Mouse (Mus musculus): ENCODE measurements around the gene Foxj1.

DNA sequence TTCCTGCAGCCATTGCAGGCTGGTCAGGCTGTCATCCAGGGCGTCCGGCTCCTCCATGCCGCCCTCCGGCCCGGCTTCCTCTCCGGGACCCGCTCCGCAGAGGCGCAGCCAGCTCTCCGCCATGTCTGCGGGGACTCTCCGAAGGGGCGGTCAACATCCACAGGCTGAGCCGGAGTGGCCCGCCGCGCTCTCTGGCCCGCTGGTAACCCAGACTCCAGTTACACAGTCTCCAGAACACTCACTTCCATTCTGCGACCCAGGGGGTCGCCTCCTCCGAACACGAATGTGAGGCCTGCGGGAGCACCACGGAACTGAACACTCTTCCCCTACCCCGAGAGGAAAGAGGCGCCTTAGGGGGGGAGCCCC lies 799 bp downstream of the Foxj1 start:
- TF ChIP-seq CTCF (IDR thresholded peaks at IDR 0.05; ENCODE audit: control insufficient read depth, insufficient read depth, insufficient read length) (no peak), CEBPB (IDR thresholded peaks at IDR 0.05; ENCODE audit: low read depth) (no peak)

Data from C2C12 (cell line).